Mouse (Mus musculus): Measurements from ENCODE around the gene Slc9a9.

GRCm38 (mm10) chr9:94768114-94768513 lies 98.4 kb downstream of the Slc9a9 start:
- TF ChIP-seq ETS1 (IDR thresholded peaks at IDR 0.05; ENCODE audit: low read depth, low read length) = no peak
- TF ChIP-seq CTCF (IDR thresholded peaks at IDR 0.05 in 2 of 3, conservative IDR thresholded peaks at IDR 0.05 in 1 of 3; ENCODE audit: control insufficient read depth in 1 of 3, insufficient read depth in 1 of 3, low read depth in 2 of 3, low read length in 3 of 3, poor library complexity in 1 of 3, severe bottlenecking in 1 of 3) = no peak
- TF ChIP-seq NELFE (IDR thresholded peaks at IDR 0.05; ENCODE audit: low read depth, low read length) = no peak
- no peak for TF ChIP-seq MEF2A (IDR thresholded peaks at IDR 0.05; ENCODE audit: extremely low read depth, insufficient replicate concordance, low read depth, low read length, poor library complexity, severe bottlenecking)
- TF ChIP-seq GATA1 (IDR thresholded peaks at IDR 0.05; ENCODE audit: low read depth, low read length) = no peak
- no peak for TF ChIP-seq ZC3H11A (IDR thresholded peaks at IDR 0.05; ENCODE audit: low read depth, low read length)
- no peak for TF ChIP-seq HCFC1 (IDR thresholded peaks at IDR 0.05; ENCODE audit: low read depth, low read length)
- TF ChIP-seq USF1 (IDR thresholded peaks at IDR 0.05; ENCODE audit: low read depth, low read length) = no peak
- no peak for TF ChIP-seq ZNF384 (IDR thresholded peaks at IDR 0.05; ENCODE audit: low read depth, low read length)
- TF ChIP-seq POLR2A (IDR thresholded peaks at IDR 0.05; ENCODE audit: control insufficient read depth in 1 of 2, insufficient read depth in 1 of 2, low read depth in 1 of 2, low read length in 2 of 2, poor library complexity in 1 of 2) = no peak
- TF ChIP-seq GABPA (IDR thresholded peaks at IDR 0.05; ENCODE audit: low read depth, low read length) = no peak
- no peak for TF ChIP-seq E2F4 (IDR thresholded peaks at IDR 0.05; ENCODE audit: borderline replicate concordance, low read depth, low read length)
- no peak for TF ChIP-seq USF2 (IDR thresholded peaks at IDR 0.05; ENCODE audit: borderline replicate concordance in 1 of 2, insufficient read depth in 1 of 2, low read depth in 1 of 2, low read length in 2 of 2)

Data from MEL (cell line).